Mouse (Mus musculus) thymus, postnatal 36 days (tissue): ENCODE data around the gene 1110017D15Rik.

ENCODE experiments used
- DNase-seq, 2 experiments: peaks; one replicate each; pipeline ENCODE4 v3.0.0; 2022; ENCODE audit warnings: mixed read lengths in 2 of 2

1110017D15Rik gene

DNA sequence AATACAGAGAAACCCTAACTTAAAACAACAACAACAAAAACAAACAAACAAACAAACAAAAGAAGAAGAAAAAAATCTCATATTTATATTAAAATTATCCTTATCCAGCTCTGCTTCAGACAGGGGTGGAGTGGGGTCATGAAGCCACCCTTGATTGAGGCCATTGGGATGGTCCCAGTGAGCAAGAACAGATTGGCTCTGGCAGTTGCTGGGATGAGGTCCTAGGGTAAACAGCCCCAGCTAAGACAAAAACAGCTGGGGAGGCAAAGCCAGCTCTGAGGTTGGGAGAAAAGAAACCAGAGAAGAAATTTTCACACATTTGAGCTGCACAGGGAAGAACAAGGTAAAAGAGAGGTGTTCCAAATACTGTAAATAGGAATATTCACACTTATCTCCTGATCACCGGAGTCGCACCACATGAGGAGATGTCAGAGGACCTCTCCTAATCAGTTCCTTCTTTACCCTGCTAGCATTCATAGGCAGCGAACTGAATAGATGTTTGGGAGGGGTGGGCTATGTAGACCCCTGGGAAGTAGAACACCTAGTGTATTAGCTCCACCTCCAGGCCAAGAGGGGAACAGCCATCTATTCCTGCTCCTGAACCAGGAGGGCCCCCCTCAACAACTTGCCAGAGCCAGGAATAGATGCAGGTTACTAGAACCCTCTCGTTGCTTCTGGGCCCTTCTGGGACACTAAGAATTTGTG lies 38.2 kb downstream of the 1110017D15Rik start:
- no peak for DNase-seq

DNA sequence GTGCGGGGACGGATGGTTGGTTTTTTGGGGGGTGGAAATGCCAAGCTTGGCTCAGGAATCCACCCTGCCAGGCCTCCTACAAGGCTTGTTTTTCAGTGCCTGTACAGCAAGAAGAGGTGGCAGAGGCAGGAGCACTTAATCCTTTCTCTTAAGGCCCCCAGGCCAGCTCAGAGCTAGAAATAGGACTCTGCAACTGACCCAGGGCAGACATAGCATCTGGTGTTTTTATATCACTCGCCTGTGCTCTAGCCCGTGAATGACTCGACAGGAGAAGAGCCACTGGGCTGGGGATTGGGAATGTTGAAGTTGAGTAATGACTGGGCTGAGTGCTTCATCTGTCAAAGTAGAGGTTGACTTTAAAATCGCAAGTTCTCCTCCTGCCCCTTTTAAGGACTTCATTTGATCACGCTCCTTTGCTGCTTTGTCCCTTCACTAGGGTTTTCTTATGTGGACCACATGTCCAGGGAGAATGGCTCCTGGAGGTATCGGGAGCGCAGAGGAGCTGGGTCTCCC lies 39.4 kb downstream of the 1110017D15Rik start:
- DNase-seq, result no peak

DNA sequence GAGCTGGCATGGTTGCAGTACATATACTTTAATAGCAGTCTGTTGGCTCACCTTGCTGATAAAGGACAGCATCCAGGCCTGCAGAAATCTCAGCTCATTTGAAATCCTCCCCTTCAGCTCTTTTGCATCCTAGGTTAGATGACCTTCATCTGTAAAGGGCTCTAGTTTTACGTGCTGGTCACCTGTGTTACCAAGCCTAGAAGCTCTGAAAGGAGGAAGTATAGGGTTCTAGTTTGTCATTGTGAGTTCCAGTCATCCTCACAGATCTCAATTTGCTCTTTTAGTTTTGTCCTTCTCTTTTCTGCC lies 45.8 kb downstream of the 1110017D15Rik start:
- no peak for DNase-seq

DNA sequence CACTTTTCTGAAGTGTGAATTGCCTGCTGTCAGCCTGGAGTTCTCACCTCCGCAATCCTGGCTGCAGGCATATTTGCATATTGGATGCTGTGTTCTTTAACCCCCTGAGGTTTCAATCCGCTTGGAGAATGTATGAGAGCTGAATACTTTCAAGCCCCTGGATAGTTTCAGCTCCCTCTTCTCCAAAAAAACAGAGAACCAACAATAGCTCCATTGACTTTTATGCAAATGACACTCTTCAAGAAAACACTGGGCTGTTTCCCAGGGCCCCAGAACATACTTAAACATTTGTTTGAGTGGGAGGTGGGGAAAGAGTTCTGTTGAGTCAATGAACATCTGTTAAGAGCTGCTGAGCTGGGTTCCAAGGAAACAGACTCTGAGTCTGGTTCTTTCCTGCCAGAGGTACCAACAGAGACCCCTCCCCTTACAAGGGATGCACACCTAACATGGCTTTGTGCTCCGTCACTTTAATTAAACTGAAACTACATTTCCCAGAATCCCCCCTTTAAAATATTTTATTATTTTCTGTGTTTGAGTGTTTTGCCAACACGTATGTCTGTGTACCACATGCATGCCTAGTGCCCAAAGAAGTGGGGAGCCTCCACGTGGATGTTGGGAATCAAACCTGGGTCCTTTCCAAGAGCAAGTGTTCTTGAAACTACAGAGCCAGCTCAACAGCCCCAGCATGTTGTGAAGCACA lies 46.3 kb downstream of the 1110017D15Rik start:
- no peak for DNase-seq

DNA sequence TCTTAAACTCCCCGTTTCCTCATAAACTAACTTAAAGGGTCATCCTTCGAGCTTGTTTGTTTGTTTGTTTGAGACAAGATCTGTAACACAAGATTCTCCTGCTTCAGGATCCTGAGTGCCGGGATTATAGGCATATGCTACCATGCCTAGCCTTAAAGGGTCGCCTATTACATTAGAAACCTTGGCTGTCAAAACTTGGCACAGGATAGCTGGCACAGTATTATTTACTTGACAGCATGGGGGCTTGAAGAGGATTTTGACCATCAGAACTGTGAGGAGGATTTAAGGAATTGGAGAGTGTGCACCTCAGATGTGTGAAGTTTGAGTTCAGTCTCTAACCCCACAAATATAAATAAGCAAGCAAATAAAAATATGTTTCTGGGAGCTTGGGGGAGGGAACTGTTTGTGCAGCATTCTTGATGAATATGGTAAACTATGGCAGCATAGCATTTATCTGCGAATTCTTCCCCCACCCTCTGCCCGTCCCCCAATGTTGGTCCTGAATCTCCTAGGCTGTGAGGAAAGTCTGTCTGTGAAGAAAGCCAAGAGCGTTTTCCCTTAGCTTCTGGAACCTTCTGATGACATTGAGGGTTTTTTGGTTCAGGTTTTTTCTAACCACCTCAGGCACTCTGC lies 47.0 kb downstream of the 1110017D15Rik start:
- no peak for DNase-seq

DNA sequence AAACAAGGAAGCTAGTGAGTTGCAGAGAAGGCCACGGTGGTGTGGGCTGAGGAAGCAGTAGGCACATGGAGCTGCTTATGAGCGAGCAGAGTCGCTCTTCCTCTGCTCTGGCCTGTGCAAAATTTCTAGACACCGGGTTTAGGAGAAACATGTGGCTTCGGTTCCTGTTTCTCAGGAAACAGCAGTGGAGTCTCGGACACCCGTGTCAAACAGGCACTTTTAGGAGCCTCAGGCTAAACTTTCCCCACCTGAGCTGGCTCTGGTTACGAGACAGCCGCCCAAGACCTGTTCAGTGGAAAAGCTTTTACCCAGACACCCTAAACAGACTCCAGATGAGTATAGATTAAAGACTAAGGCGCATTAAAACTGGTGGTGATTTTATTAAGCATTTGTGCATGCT lies 47.9 kb downstream of the 1110017D15Rik start:
- no peak for DNase-seq

DNA sequence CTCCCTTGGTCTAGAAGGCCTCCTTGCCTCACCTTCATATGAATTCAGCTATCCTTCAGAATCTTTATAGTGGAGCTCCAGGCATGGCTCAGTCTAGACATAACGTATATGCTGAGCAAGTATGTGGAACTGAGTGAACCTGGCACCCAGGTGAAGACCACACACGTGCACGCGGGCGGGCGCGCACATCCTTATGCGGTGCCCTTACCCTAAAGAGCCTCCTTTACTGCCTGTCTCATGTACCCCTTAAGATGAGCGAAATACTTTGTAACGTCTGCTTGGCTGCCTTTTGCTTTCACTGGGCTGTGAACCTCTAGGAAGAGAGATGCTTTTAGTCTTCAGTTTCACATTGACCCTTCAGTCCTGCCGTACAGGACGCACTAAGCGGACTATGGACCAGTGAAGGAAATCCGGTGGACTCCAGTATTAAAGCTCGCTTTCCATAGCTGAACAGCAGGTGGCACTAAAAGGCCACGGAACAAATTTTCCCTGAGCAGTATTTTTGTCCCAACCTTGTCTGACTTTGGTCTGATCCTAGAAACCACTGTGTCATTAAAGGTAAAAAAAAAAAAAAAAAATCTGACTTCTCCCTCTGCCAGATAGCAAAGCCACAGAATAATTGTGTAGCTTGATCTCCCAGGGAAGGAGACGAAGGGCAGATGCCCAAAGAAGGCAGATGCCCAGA lies 48.6 kb downstream of the 1110017D15Rik start:
- peak; percentile 14 to 16 for DNase-seq

DNA sequence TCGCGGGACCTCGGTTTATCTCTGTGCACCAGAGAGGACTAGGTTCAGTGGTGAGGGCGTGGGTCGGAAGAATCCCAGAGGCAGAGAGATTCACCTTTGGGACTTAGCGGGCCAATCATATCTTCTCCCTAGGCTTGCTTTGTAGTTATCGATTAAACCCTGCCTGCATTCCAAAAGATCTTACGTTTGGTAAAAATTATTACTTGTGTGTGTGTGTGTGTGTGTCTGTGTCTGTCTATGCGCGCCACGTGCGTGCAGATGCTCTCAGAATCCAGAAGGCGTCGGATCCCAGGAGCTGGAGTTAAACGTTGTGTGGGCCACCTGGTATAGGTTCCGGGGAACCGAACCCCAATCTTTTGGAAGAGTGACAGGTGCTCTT lies 51.9 kb downstream of the 1110017D15Rik start:
- no peak for DNase-seq

DNA sequence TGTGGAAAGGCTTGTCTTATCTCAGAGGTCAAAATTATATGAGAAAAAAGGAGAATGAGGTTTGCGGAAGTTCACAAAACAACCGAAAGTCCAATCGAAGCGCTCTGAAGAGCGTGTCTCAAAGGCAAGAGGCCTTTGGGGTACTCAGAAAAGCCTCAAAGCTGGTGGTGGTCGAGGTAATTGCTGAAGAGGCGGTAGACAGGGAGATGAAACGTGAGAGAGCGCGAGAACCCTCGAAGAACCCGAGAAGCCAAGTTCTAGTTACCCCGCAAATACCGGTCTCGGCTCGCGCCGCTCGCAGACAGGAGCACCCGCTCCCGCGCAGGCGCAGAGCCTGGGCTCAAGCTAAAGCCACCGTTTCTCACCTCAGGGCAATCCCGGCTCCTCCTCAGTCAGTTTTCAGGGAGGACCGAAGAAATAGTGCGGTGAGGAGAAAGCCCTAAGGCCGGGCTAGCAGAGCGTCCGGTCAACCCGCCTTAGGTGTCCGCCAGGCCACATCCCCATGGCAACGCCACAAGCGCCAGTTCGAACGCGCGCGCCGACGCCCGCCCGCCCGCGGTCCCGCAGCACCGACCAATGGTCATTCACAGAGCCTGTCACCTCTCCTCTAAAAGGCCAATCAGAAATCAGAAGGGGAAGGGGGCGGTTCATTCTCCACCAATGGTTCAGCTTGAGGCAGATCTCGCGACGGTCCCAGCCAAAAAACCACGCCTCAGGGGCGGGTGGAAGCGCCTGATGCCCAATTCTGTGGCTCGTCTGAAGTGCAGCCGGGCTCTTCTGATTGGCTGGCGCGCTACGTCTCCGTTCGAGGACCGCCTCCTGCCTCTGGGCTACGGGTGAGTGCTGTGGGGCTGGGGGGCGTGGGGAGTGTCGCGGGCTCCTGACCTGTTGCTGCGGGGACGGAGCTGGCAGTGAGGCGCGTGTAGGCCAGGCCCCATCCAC lies 52.5 kb downstream of the 1110017D15Rik start, which contains the start of the genes Kif24 and Nudt2:
Kif24 (minus strand) TSS at position 543 of the 942 bp plus-strand sequence.
Nudt2 (plus strand) TSS at position 807 of the 942 bp plus-strand sequence.
- DNase-seq, result peak; percentile 96 to 98

DNA sequence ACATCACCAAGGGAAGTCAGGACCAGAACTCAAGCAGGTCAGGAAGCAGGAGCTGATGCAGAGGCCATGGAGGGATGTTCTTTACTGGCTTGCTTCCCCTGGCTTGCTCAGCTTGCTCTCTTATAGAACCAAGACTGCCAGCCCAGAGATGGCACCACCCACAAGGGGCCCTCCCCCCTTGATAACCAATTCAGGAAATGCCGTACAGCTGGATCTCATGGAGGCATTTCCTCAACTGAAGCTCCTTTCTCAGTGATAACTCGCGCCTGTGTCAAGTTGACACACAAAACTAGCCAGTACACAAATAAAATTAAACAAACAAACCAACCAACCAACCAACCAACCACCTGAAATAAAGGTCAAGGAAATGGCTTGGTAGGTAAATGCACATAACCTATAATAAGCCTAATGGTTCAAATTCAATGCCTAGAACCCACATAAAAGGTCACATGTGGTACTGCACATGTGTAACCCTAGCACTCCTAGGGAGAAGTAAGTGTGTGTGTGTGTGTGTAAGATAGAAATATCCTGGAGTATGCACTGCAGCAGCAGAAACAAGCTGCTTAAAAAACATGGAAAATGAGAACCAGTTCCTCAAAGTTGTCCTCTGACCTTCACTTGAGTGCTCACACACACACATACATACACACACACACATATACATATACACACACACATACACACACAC lies 53.9 kb downstream of the 1110017D15Rik start:
- peak; percentile 25 to 43 for DNase-seq

DNA sequence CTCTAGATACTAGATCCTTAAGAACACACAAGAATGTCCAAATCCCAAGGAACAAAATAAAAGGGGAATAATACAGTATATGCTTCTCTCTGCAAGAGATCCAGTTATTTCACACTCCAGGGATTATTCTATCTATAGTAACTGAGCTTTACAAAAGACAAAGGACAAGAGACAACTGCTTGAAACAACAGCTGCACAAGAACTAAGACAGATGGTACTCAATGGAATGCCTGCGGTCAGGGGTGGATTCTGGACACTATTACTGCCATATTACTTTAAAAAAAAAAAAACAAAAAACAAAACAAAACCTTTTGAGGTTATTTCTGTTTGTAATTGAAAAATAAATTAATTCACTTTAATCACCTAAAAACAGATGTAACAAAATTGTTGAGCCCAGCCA lies 56.4 kb downstream of the 1110017D15Rik start:
- no peak for DNase-seq
